Mouse (Mus musculus) ovary, postnatal 36 days (tissue): ENCODE results near the gene E2f8.

Experiments used
- DNase-seq: peaks from one replicate; pipeline ENCODE4 v3.0.0; 2022; ENCODE audit warnings: low spot score, mixed read lengths

The E2f8 gene

DNA sequence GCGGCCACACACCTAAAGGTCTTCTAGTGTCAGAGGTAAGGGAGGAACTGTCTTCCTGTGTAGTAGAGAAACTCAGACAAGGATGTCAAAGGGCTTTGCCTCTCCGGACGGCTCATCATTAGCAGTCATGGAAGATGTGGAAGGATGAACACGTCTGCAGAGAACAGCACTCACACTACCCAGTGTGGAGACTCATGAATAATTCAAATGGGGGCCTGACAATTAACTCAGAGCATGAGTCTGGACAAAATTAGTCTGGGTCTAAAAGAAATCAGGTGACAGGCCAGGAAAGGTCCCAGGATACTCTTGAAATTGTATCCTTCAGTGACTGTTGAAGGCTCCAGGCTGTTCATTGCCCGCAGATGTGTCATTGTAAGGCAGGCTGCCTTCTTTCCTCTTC is 9.6 kb upstream of the E2f8 start:
- DNase-seq = no peak

DNA sequence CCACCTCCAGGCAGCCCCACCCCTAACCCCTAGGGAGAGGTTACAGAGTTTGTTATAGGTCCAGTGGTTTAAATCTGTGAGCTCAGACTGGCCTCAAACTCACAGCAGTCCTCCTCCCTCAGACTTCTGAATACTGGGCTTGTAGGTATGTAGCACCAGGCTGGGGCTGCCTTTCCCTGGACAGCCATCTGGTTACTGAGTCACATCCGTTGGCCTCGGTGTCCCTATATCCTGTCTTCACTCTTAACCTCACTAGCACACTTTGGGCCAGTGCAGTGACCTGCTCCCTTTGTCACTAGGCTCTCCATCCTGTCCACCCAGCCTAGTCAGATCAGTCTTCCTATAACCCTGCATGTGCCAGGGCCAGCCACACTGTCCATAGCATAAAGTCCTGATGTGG is 7.4 kb upstream of the E2f8 start:
- no peak for DNase-seq

DNA sequence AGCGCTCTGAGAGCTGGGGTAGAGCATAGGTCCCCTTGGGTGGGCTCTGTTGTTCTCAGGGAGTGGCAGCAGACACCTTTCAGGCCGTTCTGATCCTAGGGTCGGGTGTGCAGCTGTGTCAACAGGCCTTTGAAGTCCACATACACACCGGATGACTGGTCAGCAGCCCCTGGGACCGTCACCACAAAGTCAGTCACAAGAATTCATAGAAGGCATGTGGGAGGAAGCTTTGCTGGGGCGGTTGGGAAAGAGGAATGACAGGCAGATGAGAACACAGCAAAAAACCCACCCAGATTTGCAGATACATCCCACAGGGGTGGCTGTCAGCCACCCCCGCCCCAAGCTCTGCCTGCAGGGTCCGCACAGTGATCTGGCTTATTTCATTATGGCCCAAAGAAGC is 6.6 kb upstream of the E2f8 start:
- DNase-seq = no peak

DNA sequence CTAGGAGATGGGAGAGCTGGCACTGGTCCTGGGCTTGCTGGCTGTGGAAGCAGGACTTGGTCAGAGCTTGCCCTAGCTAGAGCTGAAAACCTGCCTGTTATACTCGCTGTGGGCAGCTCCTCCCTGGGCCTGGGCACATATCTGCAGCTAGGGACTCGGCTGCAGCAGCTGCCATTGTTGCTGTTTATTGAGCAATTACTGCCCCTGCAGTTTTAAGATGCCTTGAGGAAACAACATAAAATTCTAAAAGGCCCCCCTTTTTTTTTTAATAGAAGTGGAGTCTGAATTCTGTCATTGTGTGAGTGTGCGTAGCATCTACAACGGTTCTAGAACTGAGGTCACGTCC is 2.8 kb upstream of the E2f8 start:
- DNase-seq = no peak

DNA sequence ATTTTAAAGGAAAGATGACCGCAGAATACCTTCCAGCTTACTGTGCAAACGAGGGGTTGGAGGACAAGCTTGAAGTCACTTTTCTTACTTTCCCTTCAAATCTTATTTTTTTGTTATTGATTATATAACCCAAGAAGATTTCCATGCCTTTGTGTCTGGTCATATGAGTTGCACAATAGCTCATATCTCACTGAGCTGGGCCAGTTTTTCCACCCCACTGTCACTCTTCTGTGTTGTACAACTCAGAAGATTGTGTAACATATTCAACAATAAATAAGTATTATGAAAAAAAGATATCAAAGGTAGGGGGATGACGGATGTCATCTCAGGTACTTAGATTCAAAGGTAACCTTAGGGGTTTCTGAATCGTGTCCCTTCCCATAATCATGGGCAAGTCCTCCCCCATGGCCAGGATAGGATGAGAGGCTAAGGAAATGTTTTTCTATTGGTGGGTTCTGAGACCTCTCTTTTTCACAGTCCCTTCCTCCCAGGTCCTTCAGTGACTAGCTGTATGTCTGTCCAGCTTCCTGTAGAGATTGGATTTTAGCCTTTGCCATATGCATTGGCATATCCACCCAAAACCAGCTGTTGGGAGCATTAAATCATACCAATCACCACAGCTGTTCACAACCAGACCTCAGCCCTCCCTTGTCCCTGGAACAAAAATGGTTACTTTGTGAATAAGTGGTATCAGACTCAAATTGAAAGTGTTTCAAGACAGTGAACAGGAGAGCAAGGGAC is 2.3 kb upstream of the E2f8 start:
- no peak for DNase-seq

DNA sequence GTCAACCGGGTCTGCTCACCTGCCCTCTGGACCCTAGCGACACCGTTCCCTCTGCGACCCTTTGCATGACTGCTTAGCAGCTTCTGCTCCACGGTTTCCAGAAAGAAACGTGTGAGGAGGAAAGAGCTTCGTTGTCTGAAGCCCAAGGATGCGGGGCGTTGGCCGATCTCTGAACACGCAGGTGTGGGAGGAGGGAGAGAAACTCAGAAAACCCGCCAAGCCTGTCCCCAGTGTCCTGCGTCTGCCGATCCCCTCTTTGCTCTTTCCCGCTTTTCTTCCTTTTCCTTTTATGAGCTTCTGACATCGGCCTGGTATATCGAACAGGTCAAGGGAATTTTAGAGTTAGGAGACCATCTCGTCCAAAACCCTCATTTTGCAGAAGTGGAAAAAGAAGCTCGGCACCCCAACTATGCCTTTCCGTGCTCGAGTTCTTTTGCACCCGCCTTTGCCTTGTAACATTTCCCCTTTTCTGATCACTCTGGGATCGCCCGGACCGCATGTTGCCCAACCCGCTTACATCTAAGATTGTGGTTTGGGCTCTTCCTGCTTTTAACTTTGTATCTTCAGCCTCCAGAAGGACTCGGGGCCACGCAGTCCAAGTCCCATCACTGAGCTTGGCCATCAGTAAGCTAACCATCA is 694 bp upstream of the E2f8 start:
- no peak for DNase-seq

DNA sequence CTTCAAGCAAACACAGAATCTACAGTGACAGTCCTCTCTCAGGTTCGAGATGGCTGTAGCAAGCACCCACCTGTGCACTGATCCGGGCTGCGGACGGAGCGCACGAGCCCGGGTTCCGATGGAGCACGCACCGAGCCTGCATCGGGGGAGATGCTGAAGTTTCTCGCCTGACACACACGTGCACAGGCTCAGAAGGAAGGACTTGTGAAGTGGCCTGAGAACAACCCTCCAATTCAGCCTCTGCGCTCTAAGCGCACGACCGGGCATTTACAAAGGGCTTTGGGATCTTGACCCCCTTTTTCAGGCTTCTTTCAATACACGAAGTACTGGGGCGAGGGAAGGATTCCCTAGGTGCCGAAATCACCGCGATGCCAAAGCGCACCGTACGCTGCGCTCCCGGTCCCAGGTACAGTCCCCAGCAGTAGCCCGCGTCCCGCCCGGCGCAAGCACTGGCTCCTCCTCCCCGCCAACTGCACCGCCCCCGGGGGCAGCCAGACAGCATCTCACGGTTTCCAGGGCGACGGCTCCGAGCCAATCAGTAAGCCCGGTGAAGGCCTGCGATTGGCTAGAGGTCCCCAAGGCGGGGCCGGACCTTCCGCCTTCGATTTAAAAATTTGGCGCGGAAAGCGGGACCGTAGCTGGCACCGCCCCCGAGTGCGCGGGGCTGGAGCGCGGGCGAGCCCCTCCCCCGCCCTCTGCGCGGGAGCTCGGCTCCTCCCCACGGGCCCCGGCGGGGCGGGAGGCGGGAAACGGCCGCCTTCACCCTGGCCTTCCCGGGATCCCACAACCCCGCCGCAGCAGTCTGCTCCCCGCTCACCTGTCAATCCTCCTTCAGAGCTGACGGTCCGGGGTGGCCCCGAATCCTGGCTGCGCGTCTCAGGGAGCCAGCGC is 560 bp downstream of the E2f8 start:
- DNase-seq = peak; percentile 97

DNA sequence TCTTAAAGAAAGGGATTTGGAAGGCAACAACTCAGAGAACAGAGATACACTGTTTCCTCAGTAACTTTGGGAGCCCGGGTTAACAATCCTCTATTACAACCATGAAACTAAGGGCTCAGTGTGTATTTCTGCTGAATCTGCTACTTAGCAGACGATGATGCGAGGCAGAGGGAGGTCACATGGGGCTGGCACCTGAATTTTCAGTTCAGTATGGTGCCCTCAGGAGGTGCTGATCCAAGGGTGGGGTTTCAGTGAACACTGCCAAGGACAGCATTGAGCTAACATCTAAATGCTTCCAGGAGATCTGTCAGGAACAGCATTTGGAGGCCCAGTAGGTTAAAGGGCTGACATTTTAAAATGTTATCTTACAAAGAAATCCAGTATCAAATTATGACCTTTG is 1.8 kb downstream of the E2f8 start:
- no peak for DNase-seq

DNA sequence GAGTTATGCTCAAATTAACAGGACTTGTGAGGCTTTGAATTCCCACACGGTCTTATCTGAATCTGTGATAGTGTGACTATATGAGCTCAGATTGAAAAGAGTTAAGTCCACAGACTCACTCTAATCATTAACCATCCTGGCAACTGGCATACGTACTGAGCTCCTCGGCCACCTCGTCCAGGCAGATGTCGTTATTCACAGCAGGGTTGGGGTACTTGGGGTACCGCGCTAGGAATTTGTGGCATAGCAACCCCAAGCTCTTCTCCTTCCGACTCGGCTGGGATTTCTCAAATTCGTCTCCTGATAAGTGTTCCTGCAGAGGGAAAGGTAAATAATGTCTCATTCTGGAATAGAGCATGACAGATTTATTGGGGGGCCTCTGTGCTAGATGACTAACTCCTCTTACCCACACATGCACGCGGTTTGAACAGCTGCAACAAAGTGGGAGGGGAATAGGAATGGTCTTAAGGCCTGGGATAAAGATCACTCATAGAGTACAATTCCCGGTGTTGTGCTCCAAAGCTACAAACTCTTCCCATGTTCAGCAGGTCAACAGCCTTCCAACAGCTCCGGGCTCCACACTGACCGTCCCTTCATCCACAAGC is 3.5 kb downstream of the E2f8 start:
- no peak for DNase-seq

DNA sequence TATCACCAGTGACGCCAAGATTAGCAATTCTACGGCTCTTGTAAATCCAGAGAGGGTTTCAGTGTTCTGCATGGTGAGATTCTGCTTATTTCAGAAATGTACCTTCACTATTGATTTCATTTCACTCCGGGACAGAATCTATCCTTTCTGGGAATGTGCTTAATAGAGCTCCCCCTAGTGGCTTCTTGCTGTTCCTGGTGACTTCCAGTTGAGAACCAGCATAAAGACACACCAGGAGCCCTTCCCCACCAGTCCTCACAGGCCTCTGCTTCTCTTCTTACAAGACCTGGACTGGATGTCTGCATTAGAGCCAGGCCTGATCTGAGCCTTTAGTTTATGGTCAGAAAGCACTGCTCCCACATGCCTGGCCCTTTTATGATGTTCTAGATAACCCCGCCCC is 4.9 kb downstream of the E2f8 start:
- no peak for DNase-seq

DNA sequence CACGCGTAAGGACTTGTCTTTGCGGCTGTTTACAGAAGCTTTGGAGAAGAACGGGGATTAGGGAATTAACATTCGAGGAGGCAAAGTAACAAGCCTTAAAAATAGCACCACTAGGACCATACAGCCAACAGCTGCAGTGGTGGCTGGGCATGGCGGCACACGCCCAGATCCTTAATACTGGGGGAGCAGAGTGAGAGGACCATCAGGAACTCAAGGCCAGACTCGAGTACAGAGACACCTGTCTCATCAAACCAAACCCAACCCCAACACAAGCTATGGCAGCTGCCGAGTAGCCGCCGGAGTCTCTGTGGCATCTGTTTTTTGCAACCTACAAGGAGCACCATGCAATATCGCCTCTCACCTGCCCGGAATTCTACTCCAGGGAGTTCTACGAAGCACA is 6.3 kb downstream of the E2f8 start:
- DNase-seq = no peak

DNA sequence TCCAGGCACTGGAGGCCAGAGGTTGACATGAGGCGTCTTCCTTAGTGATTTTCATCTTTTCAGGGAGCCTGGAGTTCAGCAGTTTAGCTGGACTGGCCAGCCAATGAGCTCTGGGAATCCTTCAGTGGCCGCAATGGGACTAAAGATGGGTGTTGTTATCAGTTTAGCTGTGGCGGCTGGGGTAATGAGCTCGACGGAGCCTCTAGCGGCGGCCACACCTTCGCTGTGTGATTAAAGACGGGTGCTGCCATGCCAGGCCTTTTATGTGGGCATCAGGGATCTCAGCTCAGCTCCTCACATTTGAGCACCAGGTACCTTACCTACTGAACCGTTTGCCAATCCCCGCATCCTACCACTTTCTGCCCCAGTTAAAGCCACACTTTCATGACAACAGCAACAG is 10.1 kb downstream of the E2f8 start:
- no peak for DNase-seq

DNA sequence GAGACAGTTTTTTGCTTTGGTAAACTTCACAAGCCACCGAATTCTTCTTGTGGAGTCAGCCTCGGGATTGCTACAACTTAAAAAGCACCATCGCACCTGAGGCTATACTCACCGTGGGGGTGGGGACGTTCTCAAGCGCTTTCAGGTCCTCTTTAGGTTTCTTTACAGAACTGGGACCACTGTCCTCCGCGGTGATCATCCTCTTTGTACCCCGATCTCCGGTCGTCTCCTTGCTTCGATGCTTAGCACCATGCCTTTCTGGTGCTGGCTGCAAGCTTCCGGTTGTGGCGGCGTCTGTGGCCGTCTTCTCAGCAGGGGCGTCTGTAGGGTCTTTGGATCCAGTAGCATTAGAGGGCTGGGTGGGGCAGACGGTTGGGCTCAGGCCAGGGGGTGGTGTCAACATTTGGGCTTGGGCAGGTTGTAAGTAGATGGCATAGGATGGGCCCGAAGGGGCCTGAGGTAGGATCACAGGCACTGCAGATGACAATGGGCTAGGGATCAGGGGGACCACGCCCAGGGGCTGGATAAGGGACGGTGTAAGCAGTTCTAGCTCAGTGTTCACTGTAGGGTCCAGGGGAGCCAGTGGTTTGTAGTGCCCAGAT is 10.7 kb downstream of the E2f8 start:
- no peak for DNase-seq

DNA sequence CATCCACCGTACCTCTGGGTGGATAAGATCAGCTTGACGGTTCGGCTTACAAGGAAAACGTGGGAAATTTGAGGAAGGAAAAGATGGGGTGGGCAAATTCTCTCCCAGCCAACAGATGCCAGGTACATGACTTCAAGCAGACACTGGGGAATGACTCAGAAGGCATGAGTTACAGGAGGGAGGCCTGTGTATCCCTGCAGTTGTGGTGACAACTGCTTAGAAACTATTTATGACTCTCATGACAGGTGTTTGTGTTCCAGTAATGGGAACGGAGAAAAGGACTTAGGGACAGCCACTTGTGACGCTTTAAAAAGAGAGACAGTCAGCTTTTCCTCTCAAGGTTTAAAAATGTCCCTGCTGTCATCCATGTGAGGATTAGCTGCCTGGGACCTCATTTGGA is 11.3 kb downstream of the E2f8 start:
- DNase-seq = no peak

DNA sequence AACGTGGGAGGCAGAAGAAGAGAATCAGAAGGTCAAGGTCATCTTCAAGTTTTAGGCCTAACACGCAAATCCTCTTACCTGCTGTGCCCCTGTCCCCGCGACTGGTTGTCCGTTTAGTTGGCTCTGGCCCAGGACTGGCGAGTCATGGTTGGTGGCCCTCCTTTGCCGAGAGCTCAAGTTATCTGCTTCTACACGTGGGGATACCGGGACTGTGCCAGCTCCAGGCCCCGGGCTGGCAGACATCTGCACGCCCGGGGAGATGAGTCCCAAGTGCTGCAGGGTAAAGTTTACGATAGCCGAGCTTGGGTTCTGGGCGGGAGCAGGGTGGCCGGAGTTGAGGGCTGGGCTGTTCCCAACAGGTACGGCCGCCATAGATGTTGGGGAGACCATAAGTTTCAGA is 13.8 kb downstream of the E2f8 start:
- DNase-seq = no peak

DNA sequence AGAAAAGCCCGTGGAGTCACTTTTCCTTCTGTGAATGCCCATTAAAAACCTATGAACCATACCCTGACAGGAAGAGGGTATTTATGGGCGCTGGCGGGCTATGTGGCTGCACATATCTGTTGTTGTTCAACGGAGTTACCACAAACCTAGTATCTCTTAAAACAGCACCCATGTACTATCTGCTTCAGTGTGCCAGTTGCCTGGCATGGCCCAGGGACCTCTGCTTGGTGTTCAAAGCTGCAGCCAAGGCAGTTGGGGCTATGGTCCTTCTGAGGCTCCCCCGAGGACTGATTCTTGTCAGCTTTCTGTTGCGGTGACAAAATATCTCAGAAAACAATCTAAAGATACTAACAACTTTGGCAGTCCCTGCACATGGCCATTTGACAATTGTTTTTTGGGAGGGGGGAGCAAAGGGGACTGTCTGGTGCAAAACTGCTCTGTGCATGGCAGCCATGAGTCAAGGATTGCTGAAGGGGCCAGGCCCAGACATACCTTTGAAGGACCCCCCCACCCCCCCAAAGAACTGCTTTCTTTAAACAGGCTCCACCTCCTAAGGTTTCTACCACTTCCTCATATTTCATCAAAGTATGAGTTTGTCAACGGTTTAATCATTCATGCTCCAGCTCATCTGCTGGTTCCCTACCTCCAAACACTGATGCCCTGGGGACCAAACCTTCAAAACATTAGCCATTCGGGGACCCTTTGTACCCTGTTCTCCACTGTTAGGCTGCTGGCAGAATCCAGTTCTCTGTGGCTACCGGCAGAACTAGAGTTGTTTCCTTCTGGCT is 16.5 kb downstream of the E2f8 start:
- no peak for DNase-seq

DNA sequence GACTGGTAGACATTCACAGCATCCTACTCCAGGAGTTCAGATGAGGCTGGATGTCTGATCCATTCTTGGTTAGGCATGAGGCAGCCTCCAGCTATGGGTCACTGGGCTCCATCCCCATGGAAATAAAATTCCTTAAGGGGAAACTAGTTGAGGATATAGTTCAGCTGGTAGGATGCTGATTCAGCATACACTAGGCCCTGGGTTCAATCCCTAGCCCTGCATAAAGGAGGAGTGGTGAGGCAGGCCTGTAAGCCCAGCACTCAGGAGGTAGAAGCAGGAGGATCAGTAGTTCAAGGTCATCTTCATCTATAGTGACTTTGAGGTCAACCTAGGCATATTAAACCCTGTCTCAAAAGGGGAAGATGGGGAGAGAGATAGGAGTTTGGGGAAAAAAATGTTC is 17.2 kb downstream of the E2f8 start:
- DNase-seq = no peak

DNA sequence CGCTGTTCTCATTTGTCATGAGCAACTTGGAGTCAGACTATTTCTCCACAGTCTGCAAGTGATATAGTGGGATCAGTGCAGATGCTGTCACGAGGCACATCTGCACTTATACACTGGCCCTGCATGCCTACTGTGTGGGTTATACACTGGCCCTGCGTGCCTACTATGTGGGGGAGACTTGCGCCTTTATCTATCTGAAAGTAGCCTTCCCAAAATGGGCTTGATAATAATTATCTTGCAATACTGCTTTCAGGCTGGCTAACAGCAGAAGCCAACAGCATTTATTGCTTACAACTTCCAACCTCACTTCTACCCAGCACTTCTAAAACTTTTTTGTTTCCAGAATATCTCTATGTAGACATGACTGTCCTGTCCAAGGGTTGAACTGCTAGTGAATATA is 19.6 kb downstream of the E2f8 start:
- no peak for DNase-seq

DNA sequence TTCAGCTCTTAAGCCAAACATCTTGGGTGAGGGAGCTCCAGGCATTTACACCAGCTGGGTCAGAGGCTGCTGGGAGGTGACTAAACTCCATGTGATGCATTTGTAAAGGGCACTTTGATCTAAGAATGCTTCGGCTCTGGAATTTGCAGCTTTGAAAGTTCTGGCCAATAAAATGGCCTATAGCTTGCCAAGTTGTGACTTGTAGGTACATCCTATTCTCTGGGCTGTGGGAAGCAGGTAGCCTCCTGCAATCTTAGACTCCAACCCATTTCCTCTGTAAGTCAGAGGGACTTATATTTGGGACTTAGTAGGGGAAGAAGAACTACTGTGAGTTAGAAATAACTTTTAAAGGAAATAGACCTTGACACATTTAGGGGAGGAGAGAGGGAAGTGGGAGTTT is 20.4 kb downstream of the E2f8 start:
- DNase-seq = no peak

DNA sequence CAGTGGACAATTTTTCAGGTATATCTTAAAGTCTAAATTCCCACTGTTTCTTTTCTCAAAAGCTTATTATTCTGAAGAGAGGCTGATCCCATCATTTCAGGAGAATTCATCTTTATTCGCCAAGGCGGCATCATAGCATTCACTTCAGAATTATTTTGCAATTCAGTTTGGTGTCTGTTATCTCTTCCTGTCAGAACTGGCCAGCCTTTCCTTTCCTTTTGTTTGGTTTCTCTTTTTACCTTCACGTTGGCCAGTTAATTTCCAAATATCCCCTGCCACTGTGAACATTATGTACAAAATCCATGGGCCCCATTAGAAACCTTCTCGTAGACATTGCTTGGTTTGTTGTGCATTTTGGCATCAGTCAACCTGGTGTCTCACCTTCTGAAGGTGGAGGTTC is 22.0 kb downstream of the E2f8 start:
- no peak for DNase-seq

DNA sequence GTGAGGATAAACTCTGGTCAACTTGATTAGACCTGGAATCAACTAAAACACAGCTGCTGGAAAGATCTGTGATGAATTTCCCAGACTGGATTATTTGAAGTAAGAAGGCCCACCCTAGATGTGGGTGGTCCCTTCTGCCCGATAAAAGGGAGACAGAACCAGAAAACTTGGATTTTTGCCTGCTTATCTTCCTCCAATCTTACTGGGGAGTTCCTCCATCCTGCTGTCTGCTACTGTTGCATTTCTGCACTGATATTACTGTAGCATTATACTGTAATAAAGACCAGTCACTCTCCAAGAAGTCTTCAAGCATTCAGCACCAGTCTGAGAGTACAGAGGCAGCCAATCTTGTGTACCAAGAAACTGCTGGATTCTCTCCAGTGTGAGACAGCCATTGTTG is 23.1 kb downstream of the E2f8 start:
- DNase-seq = no peak

DNA sequence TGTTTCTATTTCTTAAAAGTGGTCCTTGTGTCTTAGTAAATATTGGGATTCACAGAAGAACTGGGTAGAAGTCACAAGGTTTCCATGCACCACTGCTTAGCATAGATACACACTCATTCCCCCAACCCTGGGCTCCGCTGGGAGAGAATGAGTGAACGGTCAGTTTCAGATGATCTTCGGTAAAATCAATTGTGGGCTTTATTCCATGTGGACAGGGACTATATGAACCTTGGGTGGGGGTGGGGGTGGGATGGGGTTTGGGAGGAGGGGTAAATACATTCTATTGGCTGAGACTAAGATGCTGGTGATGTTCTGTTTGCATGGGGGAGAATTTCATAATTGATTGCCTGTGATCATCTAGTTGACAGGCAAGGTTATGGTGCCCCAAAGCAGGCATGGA is 25.9 kb downstream of the E2f8 start:
- no peak for DNase-seq
